Mouse (Mus musculus) CH12.LX (cell line): ENCODE data around the gene Nt5c3. TPM values are rescaled to one million over a fixed set of nuclear protein-coding genes. Genes with fewer than 3 reads are reported as not detected.

Experiments used
- DNase-seq: peaks from one replicate; pipeline ENCODE4 v3.0.0-alpha.2; 2013; ENCODE audit errors: extremely low read depth
- H3K27ac ChIP-seq: 2 replicates; pipeline ENCODE4 v1.5.1; 2012; ENCODE audit warnings: low read depth, mild to moderate bottlenecking, control low read depth, moderate library complexity; ENCODE audit not compliant: insufficient read depth
- H3K27me3 ChIP-seq: replicated peaks from 2 replicates; pipeline ENCODE3; 2012; ENCODE audit warnings: inconsistent platforms
- H3K36me3 ChIP-seq, 2 experiments: replicated peaks in 1 of 2; 2 replicates each; pipeline versions ENCODE3 to v1.6.1; 2012; ENCODE audit warnings: inconsistent platforms in 1 of 2, low read length in 1 of 2, mild to moderate bottlenecking in 1 of 2, mixed read lengths in 1 of 2, moderate library complexity in 1 of 2; ENCODE audit not compliant: control insufficient read depth in 1 of 2, insufficient read depth in 1 of 2
- H3K4me1 ChIP-seq, 2 experiments: 2 replicates each; pipeline ENCODE4 v1.6.1; 2012; ENCODE audit warnings: inconsistent platforms in 1 of 2, moderate library complexity in 1 of 2; ENCODE audit not compliant: insufficient read depth in 2 of 2, control insufficient read depth in 1 of 2
- H3K4me2 ChIP-seq: 2 replicates; pipeline ENCODE4 v1.6.1; 2012; ENCODE audit warnings: low read depth, mild to moderate bottlenecking, control low read depth; ENCODE audit not compliant: poor library complexity, insufficient read depth, severe bottlenecking
- H3K4me3 ChIP-seq, 3 experiments: fragments of 150-350 bp in 1 of 3; sonication (generic) in 1 of 3; replicated peaks in 1 of 3; 2 replicates each; pipeline versions ENCODE3 to v1.5.1; 2011 to 2012; ENCODE audit warnings: low read depth in 2 of 3, low read length in 2 of 3, mild to moderate bottlenecking in 2 of 3, moderate library complexity in 2 of 3, control low read depth in 1 of 3, improper control_type of control experiment in 1 of 3, inconsistent platforms in 1 of 3, mixed read lengths in 1 of 3; ENCODE audit not compliant: poor library complexity in 1 of 3
- H3K79me2 ChIP-seq: replicated peaks from 2 replicates; pipeline ENCODE4 v1.6.1; 2012; ENCODE audit warnings: mild to moderate bottlenecking, moderate library complexity; ENCODE audit not compliant: control insufficient read depth, poor library complexity, insufficient read depth, severe bottlenecking; ENCODE audit errors: extremely low read depth
- H3K9ac ChIP-seq: 2 replicates; pipeline ENCODE4 v1.6.1; 2012; ENCODE audit warnings: low read depth, mild to moderate bottlenecking, control low read depth, moderate library complexity; ENCODE audit not compliant: insufficient read depth
- H3K9me3 ChIP-seq: replicated peaks from 2 replicates; pipeline ENCODE3; 2012; ENCODE audit warnings: low read length, inconsistent platforms, mixed read lengths
- BHLHE40 ChIP-seq: IDR thresholded peaks from 2 replicates; pipeline ENCODE4 v1.6.1; 2011; ENCODE audit warnings: mild to moderate bottlenecking, low read depth, low read length, improper control_type of control experiment
- CHD1 ChIP-seq: IDR thresholded peaks from 2 replicates; pipeline ENCODE4 v1.6.1; 2012; ENCODE audit warnings: low read depth, low read length, improper control_type of control experiment, inconsistent platforms
- CHD2 ChIP-seq: IDR thresholded peaks from 2 replicates; pipeline ENCODE4 v1.6.1; 2011; ENCODE audit warnings: low read length, improper control_type of control experiment
- E2F4 ChIP-seq: IDR thresholded peaks from 2 replicates; pipeline ENCODE4 v1.6.1; 2011; ENCODE audit warnings: low read depth, low read length, improper control_type of control experiment; ENCODE audit not compliant: insufficient replicate concordance
- ETS1 ChIP-seq: conservative IDR thresholded peaks from 2 replicates; pipeline ENCODE4 v1.6.1; 2012; ENCODE audit warnings: low read depth, mild to moderate bottlenecking, inconsistent platforms, low read length, improper control_type of control experiment, moderate library complexity
- IRF4 ChIP-seq: IDR thresholded peaks from 2 replicates; pipeline ENCODE4 v1.6.1; 2014; ENCODE audit warnings: low read depth, mild to moderate bottlenecking, inconsistent platforms, low read length, improper control_type of control experiment
- JUN ChIP-seq: IDR thresholded peaks from 2 replicates; pipeline ENCODE4 v1.6.1; 2011; ENCODE audit warnings: low read depth, mild to moderate bottlenecking, low read length, improper control_type of control experiment, moderate library complexity; ENCODE audit not compliant: insufficient read depth
- MAFK ChIP-seq: IDR thresholded peaks from 2 replicates; pipeline ENCODE4 v1.6.1; 2011; ENCODE audit warnings: low read length, improper control_type of control experiment; ENCODE audit not compliant: insufficient replicate concordance
- MYC ChIP-seq: IDR thresholded peaks from 2 replicates; pipeline ENCODE4 v1.6.1; 2011; ENCODE audit warnings: low read depth, mild to moderate bottlenecking, improper control_type of control experiment, low read length
- NELFE ChIP-seq: IDR thresholded peaks from 2 replicates; pipeline ENCODE4 v1.6.1; 2011; ENCODE audit warnings: low read depth, low read length, improper control_type of control experiment
- RCOR1 ChIP-seq: conservative IDR thresholded peaks from 2 replicates; pipeline ENCODE4 v1.6.1; 2012; ENCODE audit warnings: low read depth, mild to moderate bottlenecking, inconsistent platforms, low read length, improper control_type of control experiment
- SIN3A ChIP-seq: IDR thresholded peaks from 2 replicates; pipeline ENCODE4 v1.6.1; 2012; ENCODE audit warnings: low read length, improper control_type of control experiment, inconsistent platforms
- SMC3 ChIP-seq: IDR thresholded peaks from 2 replicates; pipeline ENCODE4 v1.6.1; 2011; ENCODE audit warnings: low read depth, low read length, improper control_type of control experiment
- TBP ChIP-seq: conservative IDR thresholded peaks from 2 replicates; pipeline ENCODE4 v1.6.1; 2011; ENCODE audit warnings: low read depth, low read length, improper control_type of control experiment
- TCF12 ChIP-seq: IDR thresholded peaks from 2 replicates; pipeline ENCODE4 v1.6.1; 2014; ENCODE audit warnings: low read depth, mild to moderate bottlenecking, inconsistent platforms, low read length, improper control_type of control experiment
- ZMIZ1 ChIP-seq: IDR thresholded peaks from 2 replicates; pipeline ENCODE4 v1.6.1; 2012; ENCODE audit warnings: low read depth, mild to moderate bottlenecking, inconsistent platforms, low read length, improper control_type of control experiment
- dilution Hi-C: fragments of 300-500 bp; cut with MboI; formaldehyde crosslinking; loops from 2 replicates; pipeline ENCODE4 v1.14.3; 2020; ENCODE audit warnings: low sequenced_read_pairs; ENCODE audit not compliant: extremely low pct_unique_long_range_greater_than_20kb, extremely low pct_ligation_motif_present
- in situ Hi-C: fragments of 300-500 bp; cut with MboI; formaldehyde crosslinking; loops from 3 replicates; pipeline ENCODE4 v1.14.3; 2019; ENCODE audit warnings: low sequenced_read_pairs, low pct_ligation_motif_present, low pct_unique_long_range_greater_than_20kb, mixed read lengths
- polyA plus RNA-seq: library from polyadenylated mRNA; unstranded; fragments of >175 nt; gene quantifications from 2 replicates; pipeline ENCODE4 v1.2.1, GENCODE M21; 2012; ENCODE audit warnings: low read depth; ENCODE audit not compliant: insufficient read length
- total RNA-seq, 2 experiments: library from RNA; depleted of rRNA; stranded (reverse); fragments of 300-350 nt in 1 of 2; fragments of >200 nt in 1 of 2; gene quantifications; 2 replicates each; pipeline ENCODE4 v1.2.3; 2012 to 2014

Gene Nt5c3
- total and polyA plus RNA-seq, 3 experiments: 23.7 to 82.4 (median 36.5) TPM

- no peak for TF ChIP-seq JUN
- TF ChIP-seq ZMIZ1: no peak; the same call in 1 of the 2 replicates
- TF ChIP-seq CHD1: no peak
- peak; percentile 14; the same call in 1 of the 2 replicates for TF ChIP-seq ETS1
- peak; percentile 97 for TF ChIP-seq TBP
- TF ChIP-seq E2F4: no peak
- TF ChIP-seq TCF12: no peak; the same call in 1 of the 2 replicates
- no peak; the same call in 1 of the 2 replicates for TF ChIP-seq MYC
- TF ChIP-seq RCOR1: no peak
- TF ChIP-seq IRF4: peak; percentile 22; the same call in 1 of the 2 replicates
- TF ChIP-seq MAFK: no peak
- TF ChIP-seq CHD2: no peak
These were observed 21.8 kb downstream of the Nt5c3 start (continued) for GRCm38 (mm10) chr6:56901824-56902386.

GRCm38 (mm10) chr6:56901336-56901735 lies 22.4 kb downstream of the Nt5c3 start:
- peaks cover 0 to 35% of the 10 kb centered on the region in 2 experiments; a peak in 2 of 4 replicates for H3K4me1 ChIP-seq

GRCm38 (mm10) chr6:56899601-56900000 lies 24.1 kb downstream of the Nt5c3 start:
- H3K4me1 ChIP-seq: peaks cover 0 to 37% of the 10 kb centered on the region in 2 experiments; a peak in 2 of 4 replicates
- no peaks in the 10 kb centered on the region for H3K9me3 ChIP-seq
- H3K27me3 ChIP-seq: no peaks in the 10 kb centered on the region
- H3K79me2 ChIP-seq: peaks cover 9% of the 10 kb centered on the region; the same call in 1 of the 2 replicates
- in situ Hi-C loops: no loop called here
- TF ChIP-seq NELFE (no peak), SIN3A (0 out of 2 replicates have a peak, but pooled peaks have one; percentile 42)
- H3K4me3 ChIP-seq: no peak overlapping the region
- peak overlapping the region; percentile 50 for H3K4me2 ChIP-seq
- H3K27ac ChIP-seq: no peak overlapping the region
- 0 out of 2 replicates have a peak overlapping the region, but pooled peaks have one; percentile 33 for H3K9ac ChIP-seq
- dilution Hi-C loops: no loop called here
- no peak for DNase-seq
- peaks cover 0 to 19% of the 10 kb centered on the region in 2 experiments for H3K36me3 ChIP-seq

More at GRCm38 (mm10) chr6:56901336-56901735, 22.4 kb downstream of the Nt5c3 start:
- in situ Hi-C loops: loop anchor here (10.0 kb wide), 1 partner anchor 97 kb away; no protein-coding TSS in a partner anchor
- H3K9me3 ChIP-seq: no peaks in the 10 kb centered on the region
- H3K9ac ChIP-seq: no peak overlapping the region; the same call in 1 of the 2 replicates
- dilution Hi-C loops: no loop called here
- H3K36me3 ChIP-seq: peaks cover 0 to 13% of the 10 kb centered on the region in 2 experiments
- peak overlapping the region; percentile 87 for H3K4me2 ChIP-seq
- no peak for TF ChIP-seq SMC3
- TF ChIP-seq BHLHE40: peak; percentile 54; the same call in 1 of the 2 replicates
- peak; percentile 13 for DNase-seq
- H3K27me3 ChIP-seq: no peaks in the 10 kb centered on the region
- H3K79me2 ChIP-seq: peaks cover 12% of the 10 kb centered on the region; the same call in 1 of the 2 replicates
- peak overlapping the region; percentile 45 to 52 (median 51) for H3K4me3 ChIP-seq
- no peak overlapping the region for H3K27ac ChIP-seq
